Mouse (Mus musculus) heart, postnatal 14 days (tissue): ENCODE measurements around the gene Olfr1500. TPM values are rescaled to one million over a fixed set of nuclear protein-coding genes. Genes with fewer than 3 reads are reported as not detected.
"Not testable (repeated sequence)": the region's sequence is repeated elsewhere in the genome, so short reads cannot be mapped to it uniquely, and the experiment has no call there.

Experiments
- DNase-seq, 2 experiments: peaks; one replicate each; pipeline ENCODE4 v3.0.0; 2021 to 2022
- intact Hi-C: fragments of 180-260 bp; cut with DNase I; formaldehyde crosslinking; loops from one replicate; pipeline ENCODE4 v1.15.1; 2025
- long read RNA-seq, 2 experiments: library from polyadenylated mRNA; stranded (forward); transcript quantifications; one replicate each; pipeline ENCODE4 v2.0.0; 2021
- total RNA-seq, 2 experiments: library from RNA; stranded (reverse); gene quantifications; 2 replicates each; pipeline ENCODE4 v1.2.3; 2021

Olfr1500 gene
- total RNA-seq, result not detected
- long read RNA-seq, experiment 1, result 0 reads
- long read RNA-seq, experiment 2, result 0 reads

DNA sequence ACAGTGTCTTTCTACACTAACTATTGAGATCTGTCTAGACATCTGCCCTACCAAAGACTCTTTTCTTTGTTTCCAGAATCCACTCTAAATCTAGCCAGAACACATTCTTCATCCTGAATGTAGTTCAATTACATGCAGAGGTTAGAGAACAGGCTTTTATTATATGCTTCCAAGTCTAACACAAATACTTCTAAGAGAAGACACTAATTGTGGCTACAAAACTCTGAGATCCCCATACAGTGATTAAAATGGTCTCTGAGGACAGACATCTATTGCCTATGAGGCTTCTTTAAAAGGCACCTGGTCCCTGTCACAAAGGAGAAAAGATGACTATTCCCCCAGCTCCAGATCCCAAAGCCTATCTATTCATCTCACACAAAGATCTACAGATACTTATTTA is at the start of gene Olfr1500:
Gene Olfr1500 (minus strand): TSS at position 101 of the 400 bp plus-strand sequence.
- intact Hi-C loops, result no loop called here
- no peak for DNase-seq

DNA sequence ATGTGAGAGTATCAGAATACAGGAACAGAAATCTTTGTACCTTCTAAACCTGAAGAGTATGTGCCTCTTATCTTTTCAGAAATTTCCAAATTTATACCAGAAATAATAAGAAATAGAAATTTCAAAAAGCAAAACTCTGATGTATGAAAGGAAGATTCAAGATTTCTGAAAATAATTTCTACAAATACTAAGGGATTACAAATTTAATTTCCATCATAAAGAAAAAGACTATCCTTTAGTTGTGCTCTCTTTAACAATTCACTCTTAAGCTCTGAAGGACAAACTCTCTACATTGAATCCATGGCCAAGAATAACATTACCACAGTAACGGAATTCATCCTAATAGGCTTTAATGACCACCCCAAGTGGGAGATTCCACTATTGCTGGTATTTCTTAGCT is 31.2 kb upstream of the Olfr1500 start, which contains the start of gene Olfr1502:
Gene Olfr1502 (plus strand): TSS at position 301 of the 400 bp plus-strand sequence.
- intact Hi-C loops, result no loop called here
- no peak for DNase-seq

DNA sequence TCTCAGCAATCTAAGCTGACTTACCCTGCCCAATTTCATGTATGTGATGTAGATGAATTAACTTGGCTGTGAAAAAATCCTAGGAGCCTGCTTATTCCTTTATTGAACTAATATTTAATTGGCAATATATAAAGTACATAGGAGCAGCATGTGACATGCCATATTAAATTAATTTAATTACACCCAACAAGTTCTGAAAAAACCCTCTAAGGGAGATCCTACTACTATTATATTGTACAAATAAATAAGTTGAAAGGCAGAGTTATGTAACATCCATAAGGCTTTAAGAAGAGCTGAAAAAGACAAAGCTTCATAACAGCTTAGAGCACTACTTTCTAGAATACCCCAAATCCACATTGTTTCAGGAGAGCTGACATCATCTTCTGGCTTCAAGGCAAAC is 20.3 kb upstream of the Olfr1500 start, which contains the start of gene Olfr1501:
Gene Olfr1501 (minus strand): TSS at position 101 of the 400 bp plus-strand sequence.
- intact Hi-C loops, result not testable (repeated sequence)

DNA sequence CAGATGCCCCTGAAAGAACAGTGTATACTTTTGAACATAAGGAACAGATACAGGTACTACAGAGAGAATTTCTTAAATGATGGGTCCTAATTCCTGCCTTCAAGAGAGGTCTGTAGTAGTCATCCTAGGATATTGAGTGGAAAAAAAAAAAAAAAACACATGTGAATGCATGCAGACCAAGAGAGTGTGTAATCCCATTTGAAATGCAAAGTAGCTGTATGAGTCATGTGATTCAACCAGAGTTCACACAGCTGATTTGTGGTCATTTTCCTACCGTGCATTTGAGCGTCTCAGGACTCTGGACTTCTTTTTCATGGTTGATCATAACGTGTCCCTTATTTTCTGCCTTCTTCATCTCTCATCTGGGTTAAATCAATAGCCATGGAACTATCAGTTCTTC is 1.8 kb downstream of the Olfr1500 start:
- intact Hi-C loops, result no loop called here
- DNase-seq, result no peak

More for the DNA sequence above, 20.3 kb upstream of the Olfr1500 start, which contains the start of gene Olfr1501:
- DNase-seq, result not testable (repeated sequence)

DNA sequence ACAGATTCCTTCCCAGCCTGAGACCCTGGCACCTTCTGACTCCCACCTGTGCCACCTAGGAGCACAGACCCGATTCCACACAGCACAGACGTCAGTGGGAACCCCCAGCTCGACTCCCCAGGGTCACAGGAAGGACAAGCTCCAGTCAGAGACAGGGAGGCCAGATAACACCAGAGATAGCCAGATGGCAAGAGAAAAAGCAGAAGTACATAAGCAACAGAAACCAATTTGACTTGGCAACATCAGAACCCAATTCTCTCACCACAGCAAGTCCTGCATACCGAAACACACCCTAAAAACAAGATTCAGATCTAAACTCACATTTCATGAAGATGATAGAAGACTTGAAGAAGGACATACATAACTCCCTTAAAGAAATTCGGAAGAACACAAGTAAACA is 9.4 kb downstream of the Olfr1500 start:
- no peak for DNase-seq

DNA sequence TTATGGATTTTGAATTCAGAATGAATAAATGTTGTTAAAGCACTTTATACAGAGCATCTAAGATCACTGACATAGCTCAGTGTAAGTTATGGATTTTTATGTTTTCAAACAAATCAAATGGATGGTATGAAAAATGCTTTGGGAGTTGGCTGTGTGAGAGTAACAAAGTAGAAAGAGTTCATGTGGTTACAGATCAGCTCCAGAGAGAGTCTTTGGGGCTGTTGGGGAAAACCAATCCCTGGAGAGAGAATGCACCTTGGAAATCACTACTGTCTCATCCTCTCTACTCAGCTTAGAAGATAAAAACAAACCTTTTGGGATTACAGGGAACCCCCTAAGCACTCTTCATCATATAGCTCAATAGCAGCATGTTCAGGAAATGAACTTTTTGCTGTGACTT is 10.9 kb downstream of the Olfr1500 start, which contains the start of gene Olfr1499:
Gene Olfr1499 (minus strand): TSS at position 101 of the 400 bp plus-strand sequence.
- intact Hi-C loops, result no loop called here
- no peak for DNase-seq

More for the DNA sequence above, 9.4 kb downstream of the Olfr1500 start:
- intact Hi-C loops, result no loop called here

DNA sequence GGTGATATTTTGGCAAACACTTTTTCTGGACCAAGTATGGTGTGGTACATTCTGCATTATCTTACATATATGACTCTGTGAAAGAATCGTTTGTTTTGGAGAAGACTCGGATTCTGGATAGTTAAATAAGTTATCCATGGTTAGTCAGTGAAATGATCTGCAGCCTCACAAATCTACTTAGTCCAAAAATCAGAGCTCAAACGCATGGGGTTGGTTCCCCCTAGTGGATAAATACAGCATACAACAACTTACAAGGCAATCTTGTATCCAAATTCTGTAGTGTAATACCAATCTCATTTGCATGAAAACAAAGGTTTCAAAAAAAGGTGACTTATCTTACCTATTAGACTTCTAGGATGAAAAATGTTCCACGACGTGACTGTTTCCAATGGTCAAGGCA is 11.5 kb downstream of the Olfr1500 start:
- DNase-seq, result no peak
- intact Hi-C loops, result no loop called here

DNA sequence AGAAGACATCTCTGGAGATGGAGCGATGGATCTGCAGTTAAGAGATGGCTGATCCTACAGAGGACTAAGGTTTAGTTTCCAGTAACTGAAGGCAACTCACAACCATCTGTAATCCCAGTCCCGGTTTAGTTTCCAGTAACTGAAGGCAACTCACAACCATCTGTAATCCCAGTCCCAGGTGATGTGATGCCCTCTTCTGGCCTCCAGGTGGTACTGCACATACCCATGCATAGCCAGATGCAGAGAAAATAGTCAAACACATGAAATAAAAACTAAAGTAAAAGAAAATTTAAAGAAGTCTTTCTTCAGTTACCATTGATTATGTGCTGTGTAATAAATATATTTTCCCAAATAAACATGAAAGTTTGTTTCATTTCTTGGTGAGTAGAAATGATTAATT is 17.5 kb downstream of the Olfr1500 start:
- no peak for DNase-seq
- intact Hi-C loops, result no loop called here

DNA sequence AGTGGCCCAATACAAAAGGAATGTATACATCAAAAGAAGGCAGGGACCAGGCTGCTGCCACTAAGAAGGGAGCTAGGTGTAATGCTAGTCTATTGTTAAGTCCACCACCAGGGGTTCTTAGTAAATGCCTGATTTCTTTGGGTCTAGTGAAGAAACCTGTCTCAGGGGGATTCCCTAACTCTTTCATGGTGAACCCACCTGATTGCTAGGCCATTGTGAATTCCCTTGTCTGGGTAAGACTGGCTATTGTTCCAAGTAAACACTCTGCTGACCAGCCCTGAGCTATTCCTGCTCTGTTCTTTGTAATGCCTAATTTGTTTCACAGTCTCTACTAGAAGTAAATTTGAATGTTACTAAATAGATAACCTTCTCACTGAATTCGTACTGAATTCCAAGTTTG is 24.8 kb downstream of the Olfr1500 start:
- DNase-seq, intact Hi-C loops: not testable (repeated sequence)

DNA sequence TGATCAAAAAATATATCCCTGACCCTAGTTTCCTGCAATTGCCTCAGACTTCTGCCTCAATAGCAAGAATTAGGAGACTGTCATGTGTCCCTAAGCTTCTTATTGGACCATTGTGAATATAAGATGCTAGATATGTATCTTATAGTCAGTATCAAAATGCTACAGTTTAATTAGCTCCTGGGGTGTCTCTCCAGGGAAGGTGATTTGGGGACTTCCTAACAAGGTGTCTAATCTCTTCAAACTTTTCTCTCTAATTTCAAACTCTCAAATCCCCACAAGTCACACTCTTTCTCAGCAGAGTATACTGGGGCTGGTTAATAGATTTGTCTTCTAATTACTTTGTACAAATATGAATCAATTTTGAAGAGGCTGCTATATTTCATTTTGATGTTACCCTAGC is 32.2 kb downstream of the Olfr1500 start, which contains the start of gene Olfr1497:
Gene Olfr1497 (minus strand): TSS at position 101 of the 400 bp plus-strand sequence.
- no peak for DNase-seq
- intact Hi-C loops, result no loop called here

DNA sequence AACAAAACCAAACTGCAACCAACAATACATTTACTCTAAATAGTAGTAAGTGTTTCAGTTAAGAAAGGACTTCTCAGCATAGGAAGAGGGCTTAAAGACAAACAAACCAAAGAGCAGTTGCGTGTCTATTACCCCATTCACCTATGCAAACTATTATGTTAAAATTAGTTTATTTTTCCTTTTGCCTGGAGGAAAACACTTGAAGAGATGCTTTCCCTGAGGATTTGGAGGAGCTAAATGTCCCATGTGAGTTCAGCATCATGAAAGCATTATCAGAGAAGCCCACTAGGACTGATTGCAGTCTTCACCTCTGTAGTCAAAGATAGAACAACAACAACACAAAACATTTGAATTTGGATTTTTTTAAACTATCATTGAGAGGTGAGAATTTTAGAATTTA is 52.7 kb downstream of the Olfr1500 start, which contains the start of gene Olfr1496:
Gene Olfr1496 (plus strand): TSS at position 301 of the 400 bp plus-strand sequence.
- no peak for DNase-seq
- intact Hi-C loops, result no loop called here

Other genes with a start within 250 kb of the Olfr1500 start
- not detected for gene Olfr1484, start 247.0 kb downstream of the Olfr1500 start, total RNA-seq
- not detected for gene Olfr1487, start 213.1 kb downstream of the Olfr1500 start, total RNA-seq
- gene Olfr1489, start 198.9 kb downstream of the Olfr1500 start, total RNA-seq, result not detected
- not detected for gene Olfr1490, start 179.4 kb downstream of the Olfr1500 start, total RNA-seq
- not detected for gene Olfr1491, start 133.2 kb downstream of the Olfr1500 start, total RNA-seq
- gene Olfr1493-ps1, start 107.2 kb downstream of the Olfr1500 start, total RNA-seq, result not detected
- gene Olfr1494, start 90.8 kb downstream of the Olfr1500 start, total RNA-seq, result not detected
- gene Olfr1495, start 65.9 kb downstream of the Olfr1500 start, total RNA-seq, result not detected
- not detected for gene Olfr1496, start 52.6 kb downstream of the Olfr1500 start, total RNA-seq
- not detected for gene Olfr1497, start 32.3 kb downstream of the Olfr1500 start, total RNA-seq
- not detected for gene Olfr1499, start 11.0 kb downstream of the Olfr1500 start, total RNA-seq
- gene Olfr1501, start 20.2 kb upstream of the Olfr1500 start, total RNA-seq, result not detected
- gene Olfr1502, start 31.3 kb upstream of the Olfr1500 start, total RNA-seq, result not detected
- gene Olfr1504, start 67.4 kb upstream of the Olfr1500 start, total RNA-seq, result not detected
- not detected for gene Olfr1505, start 83.0 kb upstream of the Olfr1500 start, total RNA-seq